Mouse (Mus musculus) 3134 (cell line): Measurements from ENCODE around the gene Resf1.
"Not testable (repeated sequence)": the region's sequence is repeated elsewhere in the genome, so short reads cannot be mapped to it uniquely, and the experiment has no call there.

Experiments used
- DNase-seq: peaks from one replicate; pipeline ENCODE4 v3.0.0-alpha.2; 2011; ENCODE audit warnings: low spot score; ENCODE audit not compliant: insufficient read length; ENCODE audit errors: extremely low read depth

The Resf1 gene

GRCm38 (mm10) chr6:149308956-149309932 lies at the start of gene Resf1:
Resf1 (plus strand) TSS chr6:149309414.
- peak; percentile 99 for DNase-seq

- peak; percentile 84 for DNase-seq
Measured at GRCm38 (mm10) chr6:149260801-149261239, 48.4 kb upstream of the Resf1 start.

DNA sequence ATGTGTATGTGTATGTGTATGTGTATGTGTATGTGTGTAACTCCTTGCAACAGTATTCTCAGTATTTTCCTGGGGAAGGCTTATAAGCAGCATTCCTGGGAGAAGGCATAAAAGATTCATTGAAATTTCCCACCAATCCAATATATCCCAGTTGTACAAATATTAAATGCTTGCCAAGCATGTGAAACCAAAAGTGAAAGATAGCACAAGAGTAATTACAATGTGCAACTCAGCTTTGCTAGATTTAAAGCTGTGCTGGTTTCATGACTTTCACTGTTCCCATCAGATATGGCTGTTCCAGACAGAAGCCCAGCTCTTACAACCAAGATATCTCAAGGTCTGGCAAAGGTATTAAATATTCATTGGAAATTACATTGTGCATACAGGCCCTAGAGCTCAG lies 41.3 kb upstream of the Resf1 start:
- no peak for DNase-seq

GRCm38 (mm10) chr6:149278248-149278731 lies 30.9 kb upstream of the Resf1 start:
- no peak for DNase-seq

GRCm38 (mm10) chr6:149278866-149279265 lies 30.3 kb upstream of the Resf1 start:
- DNase-seq: no peak

GRCm38 (mm10) chr6:149280511-149280910 lies 28.7 kb upstream of the Resf1 start:
- no peak for DNase-seq

DNA sequence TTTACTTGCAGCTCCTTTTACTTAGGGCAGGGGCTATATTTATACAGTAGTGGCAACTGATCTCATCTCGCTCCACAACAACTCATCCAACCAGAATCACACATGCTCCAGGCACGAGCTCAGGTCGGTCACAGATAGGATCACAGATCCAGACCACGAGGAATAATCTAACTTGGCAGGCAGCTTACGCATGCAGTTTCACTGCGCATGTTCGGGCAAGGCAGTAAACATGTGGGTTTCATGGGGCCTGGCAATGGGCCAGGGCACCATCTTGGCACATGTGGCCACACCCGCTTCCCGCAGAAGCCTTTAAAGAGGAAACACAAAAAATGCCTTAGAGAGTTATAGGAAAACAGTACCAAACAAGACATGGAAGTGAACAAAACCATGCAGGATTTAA lies 21.0 kb upstream of the Resf1 start:
- DNase-seq: not testable (repeated sequence)

GRCm38 (mm10) chr6:149303231-149303630 lies 6.0 kb upstream of the Resf1 start:
- not testable (repeated sequence) for DNase-seq

GRCm38 (mm10) chr6:149307092-149307491 lies 2.1 kb upstream of the Resf1 start:
- DNase-seq: no peak

GRCm38 (mm10) chr6:149307801-149308200 lies 1.4 kb upstream of the Resf1 start:
- DNase-seq: peak; percentile 60

- no peak for DNase-seq
Measured at GRCm38 (mm10) chr6:149310226-149310625, 1.0 kb downstream of the Resf1 start.

DNA sequence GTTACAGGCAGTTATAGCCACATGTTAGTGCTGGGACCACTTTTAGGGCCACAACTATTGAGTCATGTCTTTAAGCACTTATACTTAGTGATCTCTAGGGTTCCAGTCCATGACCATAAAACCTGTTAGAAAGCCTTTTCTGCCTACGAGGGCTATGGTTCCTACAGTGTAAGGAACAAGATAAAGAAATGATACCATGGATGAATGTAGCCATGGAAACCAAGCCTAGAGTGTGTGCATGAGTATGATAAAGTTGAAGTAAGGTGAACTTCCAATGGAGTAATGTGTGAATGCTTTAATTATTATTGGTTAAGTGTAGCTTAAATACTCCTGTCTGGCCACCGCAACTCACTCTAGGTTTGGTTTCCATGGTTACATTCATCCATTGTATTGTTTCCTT lies 1.8 kb downstream of the Resf1 start:
- no peak for DNase-seq

- DNase-seq: peak; percentile 38
Measured at GRCm38 (mm10) chr6:149311778-149312177, 2.6 kb downstream of the Resf1 start.

DNA sequence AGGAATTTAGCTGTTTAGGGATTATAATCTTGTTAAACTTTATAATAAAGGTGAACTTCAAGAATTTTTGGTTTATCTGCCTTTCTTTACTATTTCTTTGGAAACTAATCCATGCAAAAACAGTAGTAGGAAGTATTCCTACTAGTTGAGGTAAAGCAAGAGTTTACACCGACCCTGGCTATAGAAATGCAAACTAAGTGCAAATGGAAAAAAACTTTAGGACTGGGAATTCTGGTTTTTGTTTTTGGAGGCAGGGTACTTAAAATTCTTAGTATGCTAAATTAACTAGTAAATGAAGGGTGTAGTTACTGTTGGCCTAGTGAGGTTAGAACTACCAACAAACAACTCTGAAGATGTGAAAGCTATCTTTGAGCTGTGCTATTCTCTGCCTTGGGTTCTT lies 3.0 kb downstream of the Resf1 start:
- DNase-seq: no peak

GRCm38 (mm10) chr6:149314918-149315317 lies 5.7 kb downstream of the Resf1 start:
- DNase-seq: no peak

DNA sequence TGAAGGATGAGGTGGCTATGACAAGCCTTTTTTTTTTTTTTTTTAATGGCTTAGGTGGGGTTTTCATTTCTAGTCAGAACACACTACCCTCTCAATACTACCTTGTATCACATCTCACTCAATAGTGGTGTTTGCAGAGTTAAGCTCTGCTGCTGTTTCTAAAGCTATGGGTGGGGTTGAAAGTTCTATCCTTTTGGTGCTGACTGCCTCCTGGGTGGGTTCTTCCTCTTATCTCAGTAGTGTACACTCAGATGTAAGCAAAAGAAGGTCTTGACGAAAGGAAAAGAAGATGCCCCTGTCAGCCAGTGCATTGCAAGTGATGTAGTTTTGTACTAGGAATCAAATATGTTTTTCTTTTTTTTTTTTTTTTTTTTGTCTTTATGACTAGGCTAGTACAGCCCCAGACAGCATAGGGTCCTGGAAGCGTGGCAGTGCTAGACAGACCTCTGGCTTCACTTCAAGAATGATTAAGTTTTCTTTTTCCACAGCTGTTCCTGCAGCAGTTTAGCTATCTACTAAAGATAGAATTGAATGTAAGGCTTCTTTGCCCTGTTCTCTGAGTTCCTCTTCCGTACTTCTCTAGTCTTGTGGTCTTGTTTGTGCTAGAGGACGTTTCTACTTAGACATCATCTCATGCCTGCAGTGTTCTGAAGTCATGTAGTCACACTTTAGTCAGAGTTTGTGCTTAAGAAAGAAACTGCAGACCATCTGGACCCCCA lies 14.5 kb downstream of the Resf1 start:
- no peak for DNase-seq

DNA sequence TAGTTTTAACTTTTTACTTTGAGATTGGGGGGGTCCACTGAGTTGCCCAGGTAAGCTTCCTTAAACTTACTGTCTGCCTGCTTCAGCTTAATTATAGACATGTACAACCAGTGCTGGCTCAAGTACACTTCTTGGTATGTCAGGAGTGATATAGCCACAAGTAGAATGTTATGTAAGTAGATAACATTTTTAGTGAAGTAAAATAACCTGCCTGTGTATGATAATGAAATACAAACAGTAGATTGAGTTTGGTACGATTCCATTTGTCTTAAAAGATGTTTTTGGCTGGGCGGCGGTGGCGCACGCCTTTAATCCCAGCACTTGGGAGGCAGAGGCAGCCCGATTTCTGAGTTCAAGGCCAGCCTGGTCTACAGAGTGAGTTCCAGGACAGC lies 15.0 kb downstream of the Resf1 start:
- no peak for DNase-seq

- DNase-seq: no peak
Measured at GRCm38 (mm10) chr6:149329071-149329470, 19.9 kb downstream of the Resf1 start.

DNA sequence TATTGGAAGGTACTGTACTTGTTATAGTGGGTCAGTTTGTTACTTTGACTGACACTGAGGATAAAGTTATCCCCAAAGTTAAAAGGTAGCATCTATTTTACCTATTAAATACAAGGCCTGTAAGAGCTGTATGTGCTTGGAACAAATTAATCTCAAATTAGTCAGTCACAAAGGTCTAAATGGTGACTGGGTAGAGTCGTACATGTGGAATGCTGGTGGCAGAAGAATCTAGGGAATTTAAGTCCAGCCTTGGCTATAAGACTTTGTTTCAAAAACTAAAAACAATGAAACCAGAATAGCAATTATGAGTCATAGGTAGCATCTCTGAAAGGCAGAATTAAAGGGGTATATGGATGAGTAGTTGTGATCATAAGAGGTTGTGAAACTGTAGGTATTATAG lies 21.1 kb downstream of the Resf1 start:
- peak; percentile 51 for DNase-seq

DNA sequence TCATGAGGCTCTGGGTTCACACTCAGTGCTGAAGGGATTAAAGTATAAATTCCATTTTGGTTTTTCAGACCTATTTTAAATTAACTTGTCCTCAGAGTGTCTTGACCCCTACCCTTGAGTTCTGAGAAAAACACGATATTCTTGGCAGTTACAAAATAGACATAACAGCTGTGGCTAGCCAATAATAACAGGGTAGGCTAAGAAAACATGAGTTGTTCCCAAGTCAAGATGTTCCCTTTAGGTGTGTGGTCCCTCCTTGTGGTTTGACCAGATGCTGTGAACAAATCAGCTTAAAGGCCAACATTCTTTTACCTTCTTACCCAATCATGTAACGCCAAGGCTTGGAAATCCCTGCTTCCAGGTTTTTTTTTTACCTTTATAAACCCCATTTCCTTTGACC lies 23.8 kb downstream of the Resf1 start:
- no peak for DNase-seq

- DNase-seq: no peak
Measured at GRCm38 (mm10) chr6:149337990-149338389, 28.8 kb downstream of the Resf1 start.
